Mouse (Mus musculus) myocyte (in vitro differentiated cells): ENCODE data around the gene Efcab2. TPM values are rescaled to one million over a fixed set of nuclear protein-coding genes. Genes with fewer than 3 reads are reported as not detected.

Source experiments
- H3K27me3 ChIP-seq: one replicate; pipeline ENCODE4 v1.6.1; 2011; ENCODE audit not compliant: control insufficient read depth, insufficient read depth, insufficient read length
- H3K36me3 ChIP-seq: one replicate; pipeline ENCODE4 v1.6.1; 2011; ENCODE audit not compliant: control insufficient read depth, insufficient read depth
- H3K4me2 ChIP-seq: one replicate; pipeline ENCODE4 v1.6.1; 2011; ENCODE audit warnings: low read depth, control low read depth
- H3K4me3 ChIP-seq: one replicate; pipeline ENCODE4 v1.5.1; 2011; ENCODE audit warnings: mild to moderate bottlenecking, control low read depth, moderate library complexity
- H3K79me2 ChIP-seq: one replicate; pipeline ENCODE4 v1.6.1; 2011; ENCODE audit not compliant: control insufficient read depth, insufficient read depth
- H3ac ChIP-seq: one replicate; pipeline ENCODE4 v1.6.1; 2011; ENCODE audit not compliant: control insufficient read depth, insufficient read length
- CEBPB ChIP-seq: IDR thresholded peaks from 2 replicates; pipeline ENCODE4 v1.6.1; 2011; ENCODE audit warnings: mild to moderate bottlenecking, moderate library complexity; ENCODE audit not compliant: poor library complexity, insufficient read depth, severe bottlenecking
- E2F4 ChIP-seq: IDR thresholded peaks from one replicate; pipeline ENCODE4 v1.6.1; 2011; ENCODE audit warnings: mild to moderate bottlenecking, control low read depth, moderate library complexity; ENCODE audit not compliant: insufficient read depth
- MAX ChIP-seq: IDR thresholded peaks from one replicate; pipeline ENCODE4 v1.6.1; 2011; ENCODE audit warnings: low read depth, mild to moderate bottlenecking, control low read depth
- MYOD1 ChIP-seq, 3 experiments: IDR thresholded peaks; one replicate each; pipeline ENCODE4 v1.6.1; 2011; ENCODE audit warnings: control low read depth in 2 of 3, low read depth in 2 of 3, mild to moderate bottlenecking in 2 of 3, moderate library complexity in 1 of 3; ENCODE audit not compliant: insufficient read length in 2 of 3, control insufficient read depth in 1 of 3
- MYOG ChIP-seq, 3 experiments: IDR thresholded peaks; one replicate each; pipeline ENCODE4 v1.6.1; 2011; ENCODE audit warnings: control low read depth in 2 of 3, low read depth in 2 of 3, mild to moderate bottlenecking in 2 of 3; ENCODE audit not compliant: insufficient read length in 2 of 3, control insufficient read depth in 1 of 3, insufficient read depth in 1 of 3
- POLR2A ChIP-seq: IDR thresholded peaks from one replicate; pipeline ENCODE4 v1.6.1; 2011; ENCODE audit warnings: low read depth, mild to moderate bottlenecking, control low read depth, moderate library complexity; ENCODE audit not compliant: insufficient read length
- POLR2AphosphoS2 ChIP-seq: IDR thresholded peaks from one replicate; pipeline ENCODE4 v1.6.1; 2011; ENCODE audit warnings: low read depth, control low read depth; ENCODE audit not compliant: insufficient read length
- REST ChIP-seq: IDR thresholded peaks from one replicate; pipeline ENCODE4 v1.6.1; 2011; ENCODE audit warnings: mild to moderate bottlenecking, control low read depth, moderate library complexity; ENCODE audit not compliant: insufficient read depth, insufficient read length
- SRF ChIP-seq: IDR thresholded peaks from one replicate; pipeline ENCODE4 v1.6.1; 2011; ENCODE audit warnings: low read depth; ENCODE audit not compliant: control insufficient read depth, insufficient read length
- TCF12 ChIP-seq: IDR thresholded peaks from one replicate; pipeline ENCODE4 v1.6.1; 2011; ENCODE audit warnings: mild to moderate bottlenecking, control low read depth; ENCODE audit not compliant: poor library complexity, insufficient read depth, severe bottlenecking
- TCF3 ChIP-seq: IDR thresholded peaks from one replicate; pipeline ENCODE4 v1.6.1; 2011; ENCODE audit warnings: low read depth, control low read depth; ENCODE audit not compliant: insufficient read length
- USF1 ChIP-seq: IDR thresholded peaks from one replicate; pipeline ENCODE4 v1.6.1; 2011; ENCODE audit warnings: low read depth, mild to moderate bottlenecking, control low read depth, moderate library complexity
- polyA plus RNA-seq: library from polyadenylated mRNA; unstranded; fragments of >200 nt; fragmentation: generic; extraction: Trizol; gene quantifications from one replicate; pipeline ENCODE4 v1.2.1, GENCODE M21; 2012; ENCODE audit warnings: missing spikeins

Efcab2 gene
- polyA plus RNA-seq, 1 experiment = 0.72 TPM

DNA sequence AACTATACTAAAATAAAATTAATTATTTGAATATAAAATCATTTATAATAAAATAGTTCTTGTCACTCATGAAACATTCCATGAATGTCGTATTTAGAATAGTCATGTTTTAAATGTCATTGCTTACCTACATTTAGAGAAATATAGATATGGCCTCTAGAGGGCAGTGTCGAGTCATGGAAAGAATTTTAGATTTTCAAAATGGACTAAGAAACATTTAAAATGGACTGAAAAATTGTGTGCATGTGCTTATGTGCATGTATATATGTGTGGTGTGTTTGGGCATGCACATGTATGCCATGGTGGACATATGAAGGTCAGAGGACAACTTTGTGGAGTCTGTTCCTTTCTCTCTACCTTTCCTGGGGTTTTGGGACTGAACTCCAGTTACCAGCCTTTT is 62.4 kb downstream of the Efcab2 start:
- no peaks in the 10 kb centered on the region for H3K79me2 ChIP-seq
- no peak overlapping the region for H3ac ChIP-seq
- H3K27me3 ChIP-seq = no peaks in the 10 kb centered on the region
- H3K4me2 ChIP-seq = no peak overlapping the region
- H3K36me3 ChIP-seq = no peaks in the 10 kb centered on the region
- TF ChIP-seq TCF12 (no peak), POLR2AphosphoS2 (no peak), POLR2A (no peak), MYOG (IDR thresholded peaks at IDR 0.05; ENCODE audit: control insufficient read depth in 1 of 3, insufficient read depth in 1 of 3, insufficient read length in 2 of 3, low read depth in 2 of 3) (no peak), CEBPB (no peak), TCF3 (no peak), USF1 (no peak), SRF (no peak), REST (no peak), MAX (no peak), E2F4 (no peak)
- H3K4me3 ChIP-seq = no peak overlapping the region

DNA sequence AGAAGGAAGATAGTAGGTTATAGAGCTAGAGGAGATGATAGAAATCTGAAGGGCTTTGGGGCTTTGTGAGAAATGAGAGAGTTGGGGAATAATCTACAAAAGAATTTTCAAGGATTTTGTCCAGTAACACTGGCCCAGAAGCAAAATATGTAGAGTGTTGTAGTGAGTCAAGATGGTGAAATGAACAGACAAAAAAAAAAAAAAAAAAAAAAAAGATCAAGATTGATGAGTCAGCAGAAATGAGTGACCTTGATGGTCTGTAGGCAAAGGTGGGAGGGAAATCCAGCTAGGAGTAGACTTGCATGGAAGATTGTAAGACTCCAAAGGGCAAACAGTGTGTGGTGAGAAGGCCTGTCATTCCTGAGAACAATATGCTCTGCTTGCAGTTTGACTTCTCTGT is 78.0 kb downstream of the Efcab2 start:
- Histone ChIP-seq H3ac (no peak overlapping the region), H3K4me2 (no peak overlapping the region), H3K27me3 (no peaks in the 10 kb centered on the region), H3K36me3 (no peaks in the 10 kb centered on the region), H3K4me3 (no peak overlapping the region), H3K79me2 (no peaks in the 10 kb centered on the region)
- TF ChIP-seq TCF3 = no peak
- TF ChIP-seq SRF = no peak
- no peak for TF ChIP-seq E2F4
- no peak for TF ChIP-seq POLR2A
- no peak for TF ChIP-seq MAX
- TF ChIP-seq TCF12 = no peak
- TF ChIP-seq USF1 = no peak
- TF ChIP-seq POLR2AphosphoS2 = no peak
- TF ChIP-seq MYOD1 (IDR thresholded peaks at IDR 0.05; ENCODE audit: control insufficient read depth in 1 of 3, insufficient read length in 2 of 3, low read depth in 2 of 3) = no peak
- no peak for TF ChIP-seq CEBPB
- TF ChIP-seq MYOG (IDR thresholded peaks at IDR 0.05; ENCODE audit: control insufficient read depth in 1 of 3, insufficient read depth in 1 of 3, insufficient read length in 2 of 3, low read depth in 2 of 3) = no peak
- no peak for TF ChIP-seq REST

DNA sequence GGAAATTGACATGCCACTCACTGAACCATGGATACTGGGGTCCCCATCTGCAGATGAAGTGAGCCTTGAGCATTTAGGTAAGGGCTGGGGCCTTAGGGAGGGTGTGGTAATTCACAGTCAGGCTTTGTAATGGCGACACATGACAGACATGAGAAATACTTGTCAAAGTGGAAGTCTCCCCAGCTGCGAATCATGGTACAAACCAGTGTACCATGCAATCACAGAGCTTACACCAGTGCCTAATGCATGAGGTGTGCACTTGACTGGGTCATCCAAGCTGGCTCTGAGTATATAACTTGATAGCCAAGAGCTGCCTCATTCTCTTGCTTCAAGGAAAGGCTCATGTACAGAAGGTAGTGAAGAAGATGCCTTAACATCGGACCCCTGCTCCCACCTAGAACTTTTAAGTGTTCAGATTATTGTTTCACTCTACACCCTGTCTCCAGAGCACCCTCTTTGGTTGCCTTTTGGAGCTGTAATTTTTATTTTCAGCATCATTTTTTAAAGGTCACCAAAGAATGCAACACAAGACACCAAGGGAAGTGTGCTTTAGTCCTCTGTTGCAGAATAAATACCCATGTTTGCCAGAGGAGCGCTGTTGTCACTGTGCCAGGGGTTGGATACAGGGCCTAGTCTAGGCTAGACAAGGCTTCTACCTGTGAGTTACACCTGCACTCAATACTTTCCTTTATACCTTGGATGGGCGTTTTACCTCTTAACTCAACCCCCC is 79.4 kb downstream of the Efcab2 start:
- H3K27me3 ChIP-seq = no peaks in the 10 kb centered on the region
- TF ChIP-seq MYOD1 (IDR thresholded peaks at IDR 0.05; ENCODE audit: control insufficient read depth in 1 of 3, insufficient read length in 2 of 3, low read depth in 2 of 3) (no peak), E2F4 (no peak), REST (no peak), TCF3 (no peak), POLR2AphosphoS2 (no peak), USF1 (no peak), TCF12 (no peak), CEBPB (no peak), MAX (no peak)
- no peak overlapping the region for H3K4me3 ChIP-seq
- H3K4me2 ChIP-seq = no peak overlapping the region
- no peaks in the 10 kb centered on the region for H3K79me2 ChIP-seq
- H3ac ChIP-seq = no peak overlapping the region
- no peaks in the 10 kb centered on the region for H3K36me3 ChIP-seq

DNA sequence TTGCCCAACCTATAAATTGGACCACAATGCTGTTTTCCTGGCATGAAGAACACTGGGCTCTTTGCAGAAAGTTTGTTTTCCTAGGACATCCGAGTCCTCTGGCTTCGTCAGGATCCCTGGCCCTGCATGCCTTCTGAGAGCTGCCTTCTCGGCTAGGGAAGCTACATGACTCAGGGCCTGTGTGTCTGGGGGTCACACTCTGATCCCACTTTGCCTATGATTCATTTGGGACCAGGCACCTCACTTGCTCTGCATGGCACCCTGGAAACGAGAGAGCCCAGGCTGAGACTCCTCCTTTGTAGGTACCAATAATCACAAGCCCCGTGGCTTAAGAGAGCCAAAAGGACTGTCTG is 80.0 kb downstream of the Efcab2 start:
- no peak overlapping the region for H3K4me2 ChIP-seq
- TF ChIP-seq TCF12 (no peak), POLR2AphosphoS2 (no peak), TCF3 (no peak), E2F4 (no peak), MAX (no peak), REST (no peak), MYOD1 (IDR thresholded peaks at IDR 0.05; ENCODE audit: control insufficient read depth in 1 of 3, insufficient read length in 2 of 3, low read depth in 2 of 3) (no peak), CEBPB (no peak), POLR2A (no peak), SRF (no peak), USF1 (no peak), MYOG (IDR thresholded peaks at IDR 0.05; ENCODE audit: control insufficient read depth in 1 of 3, insufficient read depth in 1 of 3, insufficient read length in 2 of 3, low read depth in 2 of 3) (no peak)
- H3K36me3 ChIP-seq = no peaks in the 10 kb centered on the region
- no peak overlapping the region for H3K4me3 ChIP-seq
- H3ac ChIP-seq = no peak overlapping the region
- H3K27me3 ChIP-seq = no peaks in the 10 kb centered on the region
- no peaks in the 10 kb centered on the region for H3K79me2 ChIP-seq

DNA sequence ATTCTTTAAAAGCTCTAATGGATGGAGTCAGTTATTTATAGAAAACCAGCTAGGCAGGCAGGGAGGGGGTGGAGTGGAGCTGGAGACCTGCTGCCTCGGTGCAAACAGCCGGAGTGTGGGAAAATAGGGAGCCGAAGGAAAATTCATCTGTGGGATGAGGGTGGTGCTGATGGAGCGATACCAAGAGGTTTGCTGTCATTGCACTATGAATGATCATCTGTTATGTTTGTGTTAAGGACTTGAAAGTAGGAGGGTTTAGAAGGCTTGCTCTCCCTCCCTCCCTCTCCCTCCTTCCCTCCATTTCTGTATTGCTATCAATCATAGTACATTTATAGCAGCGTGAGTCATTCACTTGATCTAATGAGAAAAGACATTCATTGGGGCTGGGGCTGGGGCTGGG is 80.9 kb downstream of the Efcab2 start:
- no peaks in the 10 kb centered on the region for H3K79me2 ChIP-seq
- no peak for TF ChIP-seq POLR2AphosphoS2
- no peak for TF ChIP-seq USF1
- TF ChIP-seq POLR2A = no peak
- no peak for TF ChIP-seq MYOG (IDR thresholded peaks at IDR 0.05; ENCODE audit: control insufficient read depth in 1 of 3, insufficient read depth in 1 of 3, insufficient read length in 2 of 3, low read depth in 2 of 3)
- no peak for TF ChIP-seq SRF
- no peak for TF ChIP-seq REST
- no peak for TF ChIP-seq MAX
- no peak for TF ChIP-seq TCF3
- no peaks in the 10 kb centered on the region for H3K27me3 ChIP-seq
- H3K36me3 ChIP-seq = no peaks in the 10 kb centered on the region
- no peak overlapping the region for H3K4me2 ChIP-seq
- H3K4me3 ChIP-seq = no peak overlapping the region
- H3ac ChIP-seq = no peak overlapping the region
